Mouse (Mus musculus) CD8-positive naive resting alpha-beta T cell, adult 2 months (primary cell): ENCODE data around the gene Tec.
A peak's percentile ranks its signal among the peaks of the same experiment; 100 is the strongest.

ENCODE experiments used
- DNase-seq, 2 experiments: peaks; one replicate each; pipeline ENCODE4 v3.0.0; 2022; ENCODE audit warnings: low read depth in 2 of 2, low spot score in 2 of 2

Gene Tec

GRCm38 (mm10) chr5:72868091-72868875 lies at the start of gene Tec:
TSS of gene Tec (minus strand) at chr5:72868483.
- DNase-seq = peak; percentile 67 to 73

- DNase-seq = no peak
Observed at GRCm38 (mm10) chr5:72916851-72917250, 48.6 kb upstream of the Tec start.

GRCm38 (mm10) chr5:72916048-72916447 lies 47.8 kb upstream of the Tec start:
- DNase-seq = no peak

GRCm38 (mm10) chr5:72914633-72915561 lies 46.6 kb upstream of the Tec start:
- DNase-seq = peak; percentile 11 to 27

GRCm38 (mm10) chr5:72913648-72914557 lies 45.6 kb upstream of the Tec start, which contains the start of gene Slain2:
TSS of gene Slain2 (plus strand) at chr5:72914304.
- peak; percentile 96 to 97 for DNase-seq

- DNase-seq = no peak
Observed at GRCm38 (mm10) chr5:72911284-72911683, 43.0 kb upstream of the Tec start.

GRCm38 (mm10) chr5:72910373-72910772 lies 42.1 kb upstream of the Tec start:
- no peak for DNase-seq

GRCm38 (mm10) chr5:72909363-72909762 lies 41.1 kb upstream of the Tec start:
- DNase-seq = no peak

GRCm38 (mm10) chr5:72908324-72908936 lies 40.1 kb upstream of the Tec start:
- DNase-seq = no peak

GRCm38 (mm10) chr5:72907402-72907801 lies 39.1 kb upstream of the Tec start:
- no peak for DNase-seq

GRCm38 (mm10) chr5:72904903-72905790 lies 36.9 kb upstream of the Tec start:
- DNase-seq = no peak

GRCm38 (mm10) chr5:72902876-72903516 lies 34.7 kb upstream of the Tec start:
- DNase-seq = no peak

GRCm38 (mm10) chr5:72902312-72902711 lies 34.0 kb upstream of the Tec start:
- DNase-seq = no peak

GRCm38 (mm10) chr5:72901866-72902265 lies 33.6 kb upstream of the Tec start:
- no peak for DNase-seq

- DNase-seq = no peak
Observed at GRCm38 (mm10) chr5:72899255-72899654, 31.0 kb upstream of the Tec start.

GRCm38 (mm10) chr5:72897998-72898397 lies 29.7 kb upstream of the Tec start:
- DNase-seq = no peak

GRCm38 (mm10) chr5:72896478-72897279 lies 28.4 kb upstream of the Tec start:
- no peak for DNase-seq

GRCm38 (mm10) chr5:72895261-72895660 lies 27.0 kb upstream of the Tec start:
- no peak for DNase-seq
